Mouse (Mus musculus): ENCODE measurements around the gene Ntpcr.

GRCm38 (mm10) chr8:125776800-125777199 is 47.0 kb downstream of the Ntpcr start:
- TF ChIP-seq CTCF (IDR thresholded peaks at IDR 0.05; ENCODE audit: low read depth) (no peak), EP300 (optimal IDR thresholded peaks at IDR 0.05) (no peak)
